Mouse (Mus musculus): ENCODE measurements around the gene Pms1.

Gene Pms1

GRCm38 (mm10) chr1:53201630-53202199, 95.1 kb downstream of the Pms1 start:
- DNase-seq (ENCODE audit: low spot score in 2 of 2) = no peak

- DNase-seq (ENCODE audit: low spot score in 2 of 2) = no peak
Measured at GRCm38 (mm10) chr1:53194536-53194935, 102.3 kb downstream of the Pms1 start.

GRCm38 (mm10) chr1:53191234-53191633, 105.6 kb downstream of the Pms1 start:
- DNase-seq (ENCODE audit: low spot score in 2 of 2) = no peak

- DNase-seq (ENCODE audit: low spot score in 2 of 2) = no peak
Measured at GRCm38 (mm10) chr1:53189620-53190019, 107.2 kb downstream of the Pms1 start.

- no peak for DNase-seq (ENCODE audit: low spot score in 2 of 2)
Measured at GRCm38 (mm10) chr1:53187536-53187935, 109.3 kb downstream of the Pms1 start, which contains the start of gene 1700019A02Rik. TSS of gene 1700019A02Rik (minus strand) at chr1:53187636.

- no peak for DNase-seq (ENCODE audit: low spot score in 2 of 2)
Measured at GRCm38 (mm10) chr1:53186301-53186700, 110.5 kb downstream of the Pms1 start.

GRCm38 (mm10) chr1:53157715-53158114, 139.1 kb downstream of the Pms1 start:
- no peak for DNase-seq (ENCODE audit: low spot score in 2 of 2)

Data from frontal cortex, postnatal 36 days (tissue).